Mouse (Mus musculus): Measurements from ENCODE around the gene Rps3.

Gene Rps3

DNA sequence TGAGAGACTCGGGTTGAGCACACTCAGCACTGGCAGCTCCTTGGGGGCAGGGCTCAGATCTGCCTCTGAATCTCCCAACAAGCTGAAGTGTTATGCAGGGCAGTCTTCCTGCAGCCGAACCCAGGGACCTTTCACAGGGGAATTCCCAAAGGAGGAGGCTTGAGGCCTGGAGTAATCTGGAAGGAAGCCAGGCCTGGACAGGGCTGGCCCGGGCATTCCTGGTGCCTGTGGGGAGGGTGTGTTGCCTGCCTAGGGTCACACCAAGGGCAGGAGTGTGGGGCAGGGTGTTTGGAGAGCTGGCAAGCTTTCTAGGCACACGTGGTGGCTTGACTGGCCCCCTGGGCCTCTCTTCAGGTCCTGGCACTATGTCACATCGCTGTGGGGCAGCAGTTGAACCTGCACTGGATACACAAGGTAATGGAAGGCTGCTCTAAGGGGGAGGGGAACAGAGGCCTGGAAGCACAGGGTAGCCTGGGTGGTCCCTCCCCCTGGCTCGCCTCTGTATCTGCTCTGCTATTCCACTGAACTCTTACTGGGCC is 41.9 kb downstream of the Rps3 start:
- DNase-seq (ENCODE audit: low read depth, low spot score) = no peak

DNA sequence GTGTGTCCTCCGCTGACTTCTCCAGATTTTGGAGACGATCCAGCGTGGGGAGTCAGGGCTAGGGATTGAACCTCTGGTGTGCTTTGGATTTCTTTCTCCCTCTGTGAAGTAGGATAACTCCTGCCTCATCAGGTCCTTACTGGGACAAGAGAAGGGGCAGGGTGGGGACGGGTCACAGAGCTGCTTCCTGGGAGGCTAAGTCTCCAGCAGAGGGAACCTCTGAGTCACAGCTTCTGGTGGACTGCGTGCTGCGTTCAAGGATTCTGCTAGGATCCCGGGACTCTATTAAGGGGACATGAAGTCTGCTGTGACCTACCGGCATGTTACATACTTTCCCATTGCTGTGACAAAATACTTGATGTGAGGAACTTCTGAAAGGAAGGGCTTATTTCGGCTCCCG is 44.7 kb downstream of the Rps3 start:
- no peak for DNase-seq (ENCODE audit: low read depth, low spot score)

DNA sequence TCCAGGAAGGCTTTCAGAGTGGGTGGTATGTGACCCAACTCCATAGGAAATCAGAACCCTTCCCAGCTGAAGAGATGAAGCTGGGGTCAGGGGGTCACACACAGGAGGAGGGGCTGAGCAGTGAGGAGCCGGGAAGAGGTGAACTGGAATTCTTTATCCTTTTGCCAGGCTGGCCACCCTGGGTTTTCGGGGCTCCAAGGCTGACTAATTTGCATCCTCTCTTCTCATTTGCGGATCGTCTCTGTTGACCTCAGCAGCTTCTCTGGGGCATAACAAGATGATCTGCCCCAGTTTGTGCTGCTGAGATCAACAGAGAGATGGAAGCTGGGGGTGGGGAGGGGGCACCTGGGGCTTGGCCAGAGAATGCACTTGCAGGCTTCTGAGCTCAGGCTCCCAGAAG is 47.0 kb downstream of the Rps3 start:
- DNase-seq (ENCODE audit: low read depth, low spot score) = no peak

DNA sequence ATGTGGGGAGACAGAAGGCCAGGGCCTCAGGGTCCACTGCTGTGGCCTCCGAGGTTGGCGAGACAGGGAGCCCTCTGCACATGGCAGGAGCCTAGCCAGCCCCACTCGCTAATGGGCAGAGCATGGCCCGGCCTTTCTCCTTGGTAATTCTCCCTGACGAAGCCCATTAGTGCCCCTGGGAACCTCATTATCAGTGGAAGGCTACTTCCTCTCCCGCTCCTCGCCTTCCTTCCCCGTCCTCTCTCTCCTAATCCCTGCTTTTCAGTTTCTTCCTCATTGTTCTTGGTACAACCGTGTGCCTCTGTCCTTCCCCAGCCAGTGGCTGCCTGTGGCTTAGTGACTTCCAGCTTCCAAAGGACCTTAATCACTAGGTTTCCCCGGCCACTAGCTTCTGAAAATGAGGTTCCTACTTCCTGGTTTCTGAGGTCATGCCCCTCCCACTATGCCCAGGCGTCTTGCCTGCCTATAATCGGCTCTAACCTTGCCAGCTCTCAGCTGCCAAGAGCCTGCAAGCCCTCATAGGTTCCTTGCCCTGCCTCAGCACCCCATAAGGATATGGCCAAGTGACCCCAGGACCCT is 48.8 kb downstream of the Rps3 start:
- DNase-seq (ENCODE audit: low read depth, low spot score) = no peak

DNA sequence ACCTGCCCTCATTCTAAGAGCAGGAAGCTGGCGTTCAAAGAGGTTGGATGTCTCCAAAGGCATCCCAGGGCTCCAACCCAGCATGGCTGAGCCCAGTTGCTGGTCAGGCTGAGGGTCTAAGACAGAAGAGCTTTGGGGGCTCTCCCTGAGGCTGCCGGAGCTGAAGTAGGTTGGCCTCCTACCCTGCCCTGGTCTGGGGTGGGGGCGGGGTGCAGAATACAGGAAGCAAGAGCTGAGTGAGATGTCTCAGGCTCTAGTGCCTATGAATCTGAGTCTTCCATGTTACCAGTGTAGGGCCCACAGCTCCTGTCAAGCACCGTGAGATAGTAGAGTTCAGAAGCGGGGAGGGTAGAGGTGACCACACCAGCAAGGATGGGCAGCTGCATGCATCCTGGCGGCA is 50.7 kb downstream of the Rps3 start:
- no peak for DNase-seq (ENCODE audit: low read depth, low spot score)

DNA sequence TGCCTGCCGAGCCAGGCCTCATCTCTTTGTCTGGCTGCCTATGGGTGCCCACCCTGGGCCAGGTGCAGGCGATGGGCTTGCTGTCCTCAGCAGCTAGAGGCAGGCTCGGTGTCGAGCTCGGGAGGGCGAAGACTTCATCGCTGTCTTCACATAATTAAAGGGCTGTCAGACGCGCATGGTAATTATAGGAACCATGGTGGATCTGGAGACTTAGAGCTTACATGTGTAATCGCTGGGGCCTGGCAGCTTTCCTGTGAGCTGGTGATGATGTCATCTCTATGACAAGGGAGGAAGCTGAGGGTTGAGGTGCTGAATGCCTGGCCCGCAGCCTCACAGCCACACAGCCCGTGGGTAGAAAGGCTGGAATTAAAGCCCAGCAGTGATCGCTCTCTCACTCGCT is 51.3 kb downstream of the Rps3 start:
- no peak for DNase-seq (ENCODE audit: low read depth, low spot score)

DNA sequence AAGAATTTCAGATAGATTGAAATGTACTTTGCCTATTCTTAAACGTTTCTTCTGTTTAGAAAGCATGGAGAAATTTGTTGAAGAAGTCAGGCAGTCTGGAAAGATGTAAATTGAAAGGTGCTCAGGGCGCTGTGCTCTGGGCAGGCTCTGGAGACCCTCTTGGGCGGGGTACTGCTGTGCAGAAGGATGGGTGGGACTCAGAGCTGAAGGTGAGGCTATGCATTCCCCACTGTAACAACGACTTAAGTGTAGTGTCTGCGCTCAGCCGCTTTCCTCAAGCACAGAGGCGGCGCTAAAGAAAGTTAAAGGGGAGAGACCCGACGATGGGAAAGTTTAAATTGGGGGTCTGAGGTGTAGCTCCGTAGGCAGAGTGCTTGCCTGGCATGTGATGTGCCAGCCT is 53.3 kb downstream of the Rps3 start:
- no peak for DNase-seq (ENCODE audit: low read depth, low spot score)

DNA sequence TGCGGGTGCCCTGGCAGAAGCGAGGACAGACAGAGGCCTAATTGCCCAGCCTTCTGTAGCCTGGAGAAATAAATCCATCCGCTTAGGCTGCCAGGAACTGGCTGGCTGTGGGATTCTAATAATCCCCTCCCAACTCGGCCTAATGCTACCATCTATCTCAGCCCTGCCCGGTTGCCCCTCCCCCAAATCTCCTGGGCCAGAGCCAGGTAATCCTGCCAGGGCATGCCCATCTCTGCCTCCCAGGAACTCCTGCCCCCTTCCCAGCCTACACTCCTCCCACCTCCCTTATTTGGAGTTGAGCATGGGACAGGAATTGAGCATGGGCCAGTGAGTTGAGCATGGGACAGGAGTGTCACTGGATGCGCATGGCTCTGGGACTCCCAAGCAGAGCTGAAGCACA is 53.8 kb downstream of the Rps3 start:
- no peak for DNase-seq (ENCODE audit: low read depth, low spot score)

DNA sequence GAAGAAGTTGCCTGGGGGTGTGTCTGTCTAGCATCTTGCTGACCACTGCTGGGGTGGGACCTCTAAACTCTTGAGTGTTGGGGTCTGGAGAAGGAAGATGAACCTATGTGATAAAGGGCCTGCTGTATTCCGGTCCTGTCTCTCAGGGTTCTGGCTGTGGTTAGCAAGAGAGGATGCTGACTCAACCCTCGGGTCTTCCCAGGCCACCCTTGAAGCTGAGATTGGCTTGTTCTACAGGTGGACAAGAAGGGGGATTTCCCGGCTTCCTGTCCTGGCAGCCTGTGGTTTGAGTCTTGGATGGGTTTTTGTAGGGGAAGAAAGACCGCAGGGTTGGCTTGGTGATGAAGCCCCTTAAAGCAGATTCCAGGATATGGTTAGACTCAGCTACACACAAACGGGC is 54.7 kb downstream of the Rps3 start:
- no peak for DNase-seq (ENCODE audit: low read depth, low spot score)

DNA sequence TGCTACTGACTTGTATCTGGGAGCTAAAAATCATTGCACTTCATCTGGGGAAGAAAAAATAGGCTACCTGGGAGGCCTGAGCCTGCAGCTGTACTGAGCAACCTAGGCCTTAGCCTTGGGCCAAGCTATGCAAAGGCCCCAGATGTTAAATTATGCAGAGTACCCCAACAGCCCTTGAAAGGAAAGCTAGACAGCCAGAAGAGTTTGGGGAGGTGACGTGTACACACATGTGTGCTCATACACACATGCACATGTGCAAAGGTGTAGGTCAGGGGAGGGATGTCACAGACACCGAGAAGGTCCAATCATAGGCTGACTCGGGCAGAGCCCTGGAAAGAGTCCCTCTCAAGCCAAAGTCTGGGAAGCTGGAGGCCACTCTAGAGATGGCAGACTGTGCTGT is 55.6 kb downstream of the Rps3 start:
- no peak for DNase-seq (ENCODE audit: low read depth, low spot score)
